Comparison of ENCODE assay signal across 13 mouse cellular contexts in the genomic region with DNA sequence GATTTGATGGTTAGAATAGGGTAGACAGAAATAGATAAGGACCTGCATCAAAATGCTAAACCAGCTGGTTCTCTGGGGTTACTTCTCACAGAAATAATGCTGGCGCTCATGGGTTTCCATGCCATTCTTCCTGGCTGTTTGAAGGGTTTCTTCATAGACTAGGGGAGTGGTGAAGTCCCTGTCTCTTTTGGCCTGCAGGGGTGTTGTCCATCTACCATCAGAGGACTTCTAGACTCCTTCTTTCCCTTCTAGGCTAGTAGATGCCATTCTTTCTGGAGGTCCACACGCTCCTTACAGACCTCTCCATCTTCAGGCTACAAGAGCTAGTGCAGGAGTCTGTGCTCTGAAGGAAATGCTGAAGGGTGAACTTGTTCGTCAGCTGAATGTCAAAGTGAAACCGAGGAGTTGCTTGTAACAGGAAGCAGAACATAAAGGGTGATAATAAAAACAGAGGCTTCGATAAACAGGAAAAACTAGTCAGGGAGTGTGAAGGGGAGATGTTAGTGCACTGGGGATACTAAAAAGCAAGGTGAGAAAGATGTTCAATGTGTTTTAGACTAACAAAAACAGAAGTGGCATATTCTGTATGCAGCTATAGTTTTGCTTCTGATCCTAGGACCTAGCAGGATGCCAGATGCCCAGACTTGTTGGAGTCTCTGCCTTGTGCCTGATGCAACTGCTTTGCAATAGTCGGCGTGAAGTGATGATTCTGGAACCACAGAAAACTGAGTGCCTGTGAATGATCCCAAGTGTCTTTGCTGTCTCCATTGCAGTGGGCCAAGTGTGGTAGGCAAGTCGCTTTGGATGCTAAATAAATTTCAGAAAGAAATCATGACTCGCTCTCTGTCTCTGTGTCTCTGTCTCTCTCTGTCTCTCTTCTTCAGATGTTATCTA.
DNase-seq lines count a peak whose midpoint lies in the region; TF ChIP-seq lines count a peak whose summit lies in the region.
"Had no signal": no experiment of that assay in that cellular context is flagged by ENCODE, and none has a peak within 500 bp of the region (broad histone marks: within the 10 kb centered on the region; RNA-seq: fewer than 3 reads in every experiment).

No protein-coding gene starts in this region.

- TF ChIP-seq CTCF in kidney, adult 2 months (conservative IDR thresholded peaks at IDR 0.05; ENCODE audit: insufficient read depth, insufficient read length, low read depth, low read length), result no peak
- no peak for TF ChIP-seq CTCF in bone marrow macrophage, adult 2 months (IDR thresholded peaks at IDR 0.05; ENCODE audit: low read depth, low read length)

- no peak for TF ChIP-seq POLR2A in kidney, adult 2 months (IDR thresholded peaks at IDR 0.05; ENCODE audit: low read depth, low read length)
- TF ChIP-seq POLR2A in bone marrow macrophage, adult 2 months (IDR thresholded peaks at IDR 0.05; ENCODE audit: borderline replicate concordance, low read depth, low read length), result no peak

- H3K27ac ChIP-seq in kidney, adult 2 months (ENCODE audit: insufficient read depth, low read depth, low read length), result no peak overlapping the region
- peak overlapping the region; percentile 23; the same call in 1 of the 2 replicates for H3K27ac ChIP-seq in bone marrow macrophage, adult 2 months (ENCODE audit: insufficient read depth, low read depth, low read length)
- H3K27ac ChIP-seq: embryonic facial prominence, embryonic 13.5 days; intestine, embryonic 15.5 days; midbrain, embryonic 12.5 days; stomach, embryonic 15.5 days had no signal

- 68% methylated on average over 9 of the region's 9 CpGs for WGBS in kidney, adult 2 months

- no peaks in the 10 kb centered on the region for H3K36me3 ChIP-seq in kidney, adult 2 months (ENCODE audit: control insufficient read depth, insufficient read depth, low read length)
- H3K36me3 ChIP-seq: embryonic facial prominence, embryonic 13.5 days; intestine, embryonic 15.5 days; midbrain, embryonic 12.5 days; stomach, embryonic 15.5 days had no signal

- peak; percentile 21 for DNase-seq in kidney, adult 2 months
- no peak for DNase-seq in kidney, postnatal 14 days
- peak; percentile 79 for DNase-seq in A20 (ENCODE audit: low read depth, low spot score)
- DNase-seq in lung, postnatal 14 days, result peak; percentile 13
- DNase-seq in right cerebral cortex, adult 2 months (ENCODE audit: low spot score in 2 of 2), result no peak
- DNase-seq in urinary bladder, adult 2 months (ENCODE audit: low spot score), result no peak
- no peak for DNase-seq in right cerebral cortex, postnatal 36 days (ENCODE audit: low spot score in 2 of 2)
- DNase-seq: cerebellum, adult 11-12 months had no signal

- no peaks in the 10 kb centered on the region for H3K4me1 ChIP-seq in kidney, adult 2 months (ENCODE audit: control insufficient read depth, insufficient read depth, low read length)
- H3K4me1 ChIP-seq in bone marrow macrophage, adult 2 months (ENCODE audit: control insufficient read depth, insufficient read depth, low read length), result peaks cover 12% of the 10 kb centered on the region
- H3K4me1 ChIP-seq: intestine, embryonic 15.5 days had no signal

- no peak overlapping the region for H3K4me3 ChIP-seq in kidney, adult 2 months (ENCODE audit: insufficient read depth, low read depth, low read length)
- H3K4me3 ChIP-seq in bone marrow macrophage, adult 2 months (ENCODE audit: insufficient read depth, low read length), result peak overlapping the region; percentile 36
- H3K4me3 ChIP-seq: embryonic facial prominence, embryonic 13.5 days; intestine, embryonic 15.5 days; midbrain, embryonic 12.5 days; stomach, embryonic 15.5 days had no signal

- no peaks in the 10 kb centered on the region for H3K27me3 ChIP-seq in kidney, adult 2 months (replicated peaks; ENCODE audit: control insufficient read depth, insufficient read depth, low read length)
- H3K27me3 ChIP-seq: embryonic facial prominence, embryonic 13.5 days; intestine, embryonic 15.5 days; midbrain, embryonic 12.5 days; stomach, embryonic 15.5 days had no signal

Comparison
In these comparisons a context has a peak if more than half of its experiments do, and no peak if none do; other contexts are left out.
1. DNase-seq: peak in kidney, adult 2 months (single experiment), A20 (single experiment) and lung, postnatal 14 days (single experiment); none in kidney, postnatal 14 days (single experiment), right cerebral cortex, adult 2 months (0 of 2), urinary bladder, adult 2 months (single experiment) and right cerebral cortex, postnatal 36 days (0 of 2).